Comparison of ENCODE assay signal across 11 mouse cellular contexts in the genomic region with DNA sequence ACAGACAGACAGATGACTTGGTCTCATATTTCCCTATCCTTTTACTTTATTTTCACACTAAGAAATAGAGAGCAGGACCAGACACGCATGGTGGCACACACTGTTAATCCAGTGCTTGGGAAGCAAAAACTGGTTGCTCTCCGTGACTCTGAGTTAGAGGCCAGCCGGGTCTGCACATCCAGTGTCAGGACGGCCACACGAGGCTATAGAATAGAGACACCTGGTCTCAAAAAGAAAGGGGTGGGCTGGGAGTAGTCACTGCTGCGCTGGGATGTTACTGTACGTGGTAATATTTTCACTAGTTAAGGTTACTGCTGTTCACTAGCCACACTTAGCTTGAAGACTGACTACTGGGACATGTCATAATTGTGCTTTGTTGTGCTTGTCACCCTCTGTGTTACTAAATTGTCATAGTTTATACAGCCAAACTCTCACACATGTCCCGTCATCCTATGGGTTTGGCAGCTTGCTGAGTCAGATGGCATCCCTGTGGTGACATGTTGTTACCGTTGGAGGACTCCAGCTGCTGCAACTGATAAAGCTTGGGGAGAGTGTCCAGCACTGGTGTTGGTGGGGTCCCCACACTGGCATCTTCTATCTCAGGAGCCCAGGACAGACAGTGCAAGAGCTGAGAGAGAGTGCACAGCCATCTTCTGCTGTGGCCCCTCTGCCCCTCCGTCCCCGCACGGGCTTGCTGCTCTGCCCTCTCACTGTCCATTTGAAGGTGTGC. TPM values are rescaled to one million over a fixed set of nuclear protein-coding genes. Genes with fewer than 3 reads are reported as not detected.
DNase-seq lines count a peak whose midpoint lies in the region; ATAC-seq and TF ChIP-seq lines count a peak whose summit lies in the region.
"Had no signal": no experiment of that assay in that cellular context is flagged by ENCODE, and none has a peak within 500 bp of the region (broad histone marks: within the 10 kb centered on the region; RNA-seq: fewer than 3 reads in every experiment).

No protein-coding gene starts in this region.

- intact Hi-C loops in heart, adult 2 months (cut with DNase I) = no loop called here
- intact Hi-C loops in left cerebral cortex, postnatal 36 days (cut with DNase I) = no loop called here

- peak overlapping the region; percentile 53; the same call in 1 of the 2 replicates for H3K27ac ChIP-seq in heart, embryonic 13.5 days (replicated peaks)
- H3K27ac ChIP-seq in heart, adult 2 months = no peak overlapping the region
- peak overlapping the region; percentile 64; the same call in 1 of the 2 replicates for H3K27ac ChIP-seq in spleen, adult 2 months (ENCODE audit: insufficient read depth, low read length)
- H3K27ac ChIP-seq: midbrain, embryonic 12.5 days had no signal

- no peak overlapping the region for H3K4me3 ChIP-seq in heart, embryonic 13.5 days
- no peak overlapping the region for H3K4me3 ChIP-seq in heart, adult 2 months
- H3K4me3 ChIP-seq in G1E (ENCODE audit: low read depth, low read length) = peak overlapping the region; percentile 50; the same call in 1 of the 2 replicates
- no peak overlapping the region for H3K4me3 ChIP-seq in spleen, adult 2 months (ENCODE audit: extremely low read depth, insufficient read depth, insufficient read length)
- H3K4me3 ChIP-seq: midbrain, embryonic 12.5 days had no signal

- DNase-seq in heart, adult 2 months = no peak
- peak; percentile 64 for DNase-seq in G1E (ENCODE audit: low spot score)
- DNase-seq in spleen, adult 2 months (ENCODE audit: low read depth in 1 of 2, low spot score in 2 of 2) = no peak
- DNase-seq in B cell, adult 2 months = no peak
- no peak for DNase-seq in left cerebral cortex, postnatal 36 days (ENCODE audit: low spot score in 2 of 2)
- DNase-seq in right cerebral cortex, postnatal 4 days = no peak
- DNase-seq: heart, postnatal 14 days; kidney, postnatal 36 days had no signal

- H3K4me1 ChIP-seq in heart, embryonic 13.5 days = peaks cover 16% of the 10 kb centered on the region
- no peaks in the 10 kb centered on the region for H3K4me1 ChIP-seq in heart, adult 2 months (ENCODE audit: control insufficient read depth, insufficient read depth, low read length)
- peaks cover 77% of the 10 kb centered on the region for H3K4me1 ChIP-seq in G1E (ENCODE audit: insufficient read depth, low read depth, low read length)
- H3K4me1 ChIP-seq in spleen, adult 2 months (ENCODE audit: control insufficient read depth, insufficient read depth, insufficient read length) = no peaks in the 10 kb centered on the region
- H3K4me1 ChIP-seq: midbrain, embryonic 12.5 days had no signal

- TF ChIP-seq EP300 in heart, adult 2 months (IDR thresholded peaks at IDR 0.05; ENCODE audit: insufficient read depth, low read depth, low read length) = no peak

- no peak for TF ChIP-seq POLR2A in heart, adult 2 months (IDR thresholded peaks at IDR 0.05; ENCODE audit: insufficient read depth, low read depth, low read length)
- no peak for TF ChIP-seq POLR2A in spleen, adult 2 months (IDR thresholded peaks at IDR 0.05; ENCODE audit: low read depth, low read length)

- 70% methylated on average over 12 of the region's 12 CpGs for WGBS in heart, embryonic 13.5 days
- 88% methylated on average over 12 of the region's 12 CpGs for WGBS in heart, adult 2 months
- 83% methylated on average over 12 of the region's 12 CpGs for WGBS in spleen, adult 2 months

- H3K36me3 ChIP-seq in heart, embryonic 13.5 days = peaks cover 78% of the 10 kb centered on the region
- H3K36me3 ChIP-seq in heart, adult 2 months (ENCODE audit: control insufficient read depth, insufficient read depth, low read length) = no peaks in the 10 kb centered on the region
- H3K36me3 ChIP-seq in G1E (replicated peaks) = peaks cover 76% of the 10 kb centered on the region
- H3K36me3 ChIP-seq in spleen, adult 2 months (ENCODE audit: control insufficient read depth, insufficient read depth, low read length) = peaks cover 24% of the 10 kb centered on the region

- no peaks in the 10 kb centered on the region for H3K27me3 ChIP-seq in heart, embryonic 13.5 days (replicated peaks)
- no peaks in the 10 kb centered on the region for H3K27me3 ChIP-seq in heart, adult 2 months (ENCODE audit: control insufficient read depth, insufficient read depth, low read length)
- no peaks in the 10 kb centered on the region for H3K27me3 ChIP-seq in G1E (ENCODE audit: insufficient read depth, low read length)
- H3K27me3 ChIP-seq in spleen, adult 2 months (ENCODE audit: control insufficient read depth, insufficient read depth, low read length) = no peaks in the 10 kb centered on the region
- H3K27me3 ChIP-seq: midbrain, embryonic 12.5 days had no signal

- H3K9me3 ChIP-seq in heart, embryonic 13.5 days = no peaks in the 10 kb centered on the region
- H3K9me3 ChIP-seq in G1E (replicated peaks) = no peaks in the 10 kb centered on the region
- H3K9me3 ChIP-seq: midbrain, embryonic 12.5 days had no signal

- H3K79me2 ChIP-seq in heart, adult 2 months (replicated peaks; ENCODE audit: control insufficient read depth, insufficient read depth, low read length) = no peaks in the 10 kb centered on the region

- ATAC-seq in heart, embryonic 13.5 days (ENCODE audit: extremely low read depth, insufficient number of reproducible peaks, low FRiP score, low TSS enrichment) = peak; percentile 82
- ATAC-seq in G1E (ENCODE audit: extremely low read depth, insufficient number of reproducible peaks, low FRiP score, poor library complexity, severe bottlenecking) = peak; percentile 87
- ATAC-seq in hematopoietic stem cell, adult 5-6 weeks (replicated peaks in 1 of 2; ENCODE audit: insufficient read depth in 1 of 2, low FRiP score in 2 of 2, low TSS enrichment in 1 of 2, low read depth in 1 of 2, poor library complexity in 2 of 2, severe bottlenecking in 2 of 2) = peak; percentile 22 to 73; a peak in 3 of 4 replicates

- 0 out of 2 replicates have a peak overlapping the region, but pooled peaks have one; percentile 3 for H3K4me2 ChIP-seq in heart, embryonic 13.5 days
- H3K4me2 ChIP-seq: midbrain, embryonic 12.5 days had no signal

- no peak for TF ChIP-seq CTCF in heart, adult 2 months (IDR thresholded peaks at IDR 0.05)
- no peak for TF ChIP-seq CTCF in G1E (IDR thresholded peaks at IDR 0.05; ENCODE audit: low read depth, low read length)
- no peak for TF ChIP-seq CTCF in spleen, adult 2 months (IDR thresholded peaks at IDR 0.05; ENCODE audit: extremely low read depth, insufficient read depth, insufficient read length, insufficient replicate concordance)

- H3K9ac ChIP-seq in heart, embryonic 13.5 days = no peak overlapping the region
- H3K9ac ChIP-seq in heart, adult 2 months (ENCODE audit: low read depth, low read length) = no peak overlapping the region
- H3K9ac ChIP-seq: midbrain, embryonic 12.5 days had no signal

RNA-seq across cellular contexts. Expression of gene Lpin2, which starts 53.0 kb away (rescaled TPM):
- polyA plus RNA-seq in heart, embryonic 13.5 days (2015; fragmentation: Nextera tagmentation; extraction: Ambion mirVana) = 17.1 TPM in 2 replicates
- 10 to 100 TPM in 1 of 2 experiments, 1 to 10 TPM in 1; 6.0 to 13.1 TPM for total RNA-seq in heart, adult 2 months (2021)
- 3.4 and 4.7 TPM in 2 replicates for polyA plus RNA-seq in heart, adult 2 months (2012; rRNA removed)
- total RNA-seq in G1E (2014; fragmentation: Nextera tagmentation) (112 and 169 TPM in 2 replicates), G1E (2017) (147 and 155 TPM in 2 replicates)
- 37.3 and 44.3 TPM in 2 replicates for polyA plus RNA-seq in G1E (2012)
- 54.8 and 72.9 TPM in 2 replicates for total RNA-seq in hematopoietic stem cell, adult 5-6 weeks (2017)
- 13.4 and 13.5 TPM in 2 replicates for polyA plus RNA-seq in spleen, adult 2 months (2012; rRNA removed)
- total RNA-seq in left cerebral cortex, postnatal 36 days (2021) = 10 to 100 TPM; 74.0 to 89.0 TPM
